Mouse (Mus musculus): ENCODE results near the gene Mab21l1. TPM values are rescaled to one million over a fixed set of nuclear protein-coding genes. Genes with fewer than 3 reads are reported as not detected.

Mab21l1 gene
- polyA plus RNA-seq (2014; fragmentation: Illumina TruSeq; extraction: RNeasy Lipid Tissue Mini Kit (QIAGEN cat#74804); ENCODE audit: insufficient read depth, low read depth, low replicate concordance): not detected

GRCm38 (mm10) chr3:55782056-55782687 is at the start of gene Mab21l1:
Gene Mab21l1, plus strand, starts transcription at chr3:55782510.

Data from lung, adult 10 weeks (tissue).